Mouse (Mus musculus) right cerebral cortex, postnatal 36 days (tissue): ENCODE results near the gene Naa15.
"Not testable (repeated sequence)": the region's sequence is repeated elsewhere in the genome, so short reads cannot be mapped to it uniquely, and the experiment has no call there.

Experiments used
- DNase-seq, 2 experiments: peaks; one replicate each; pipeline ENCODE4 v3.0.0; 2022; ENCODE audit warnings: low spot score in 2 of 2, mixed read lengths in 1 of 2

Gene Naa15

DNA sequence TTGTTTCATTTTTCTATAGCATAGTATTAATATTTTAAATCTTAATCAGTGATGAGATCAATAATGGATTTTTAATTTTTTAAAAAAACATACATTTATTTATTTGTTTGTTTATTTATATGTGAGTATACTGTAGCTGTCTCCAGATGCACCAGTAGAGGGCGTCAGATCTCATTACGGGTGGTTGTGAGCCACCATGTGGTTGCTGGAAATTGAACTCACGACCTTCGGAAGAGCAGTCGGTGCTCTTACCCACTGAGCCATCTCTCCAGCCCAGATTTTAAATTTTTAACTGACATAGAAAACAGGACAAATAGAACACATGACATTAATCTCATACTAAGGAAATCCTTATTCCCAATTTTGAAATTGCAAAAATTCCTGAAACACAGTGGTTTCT lies 19.4 kb downstream of the Naa15 start:
- DNase-seq: not testable (repeated sequence)

DNA sequence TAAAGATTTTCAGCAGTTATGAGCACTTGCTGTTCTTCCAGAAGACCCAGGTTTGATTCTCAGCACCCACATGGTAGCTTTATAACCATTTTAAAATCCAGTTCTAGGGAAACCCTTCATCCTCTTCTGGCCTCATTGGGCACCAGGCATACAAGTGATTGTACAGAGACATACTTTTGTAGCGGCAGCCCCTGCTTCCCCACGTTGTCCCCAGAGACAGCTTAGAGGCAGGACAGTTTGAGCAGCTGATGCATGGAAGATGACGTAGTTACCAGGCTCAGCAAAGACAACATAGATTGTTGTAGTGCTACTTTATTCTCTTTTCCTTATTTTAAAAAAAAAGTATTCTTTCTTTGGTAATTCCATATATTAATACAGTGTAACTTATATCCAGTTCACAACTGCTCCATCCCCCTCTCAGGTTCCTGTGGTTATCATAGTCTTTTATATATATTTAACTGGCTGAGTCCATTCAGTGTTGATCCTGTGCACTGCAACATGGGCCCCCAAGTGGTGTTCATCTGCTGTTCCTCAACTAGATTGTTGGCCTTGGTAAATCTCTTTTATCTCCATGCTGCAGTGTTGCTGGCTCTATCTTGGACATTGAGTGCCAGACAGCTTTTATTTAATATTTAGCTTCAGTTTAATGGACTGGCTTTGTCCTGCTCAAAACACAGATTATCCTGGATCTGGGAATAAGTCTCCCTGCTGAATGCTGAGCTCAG lies 20.1 kb downstream of the Naa15 start:
- DNase-seq: no peak

- DNase-seq: no peak
Measured at GRCm38 (mm10) chr3:51468530-51468929, 53.6 kb downstream of the Naa15 start.

DNA sequence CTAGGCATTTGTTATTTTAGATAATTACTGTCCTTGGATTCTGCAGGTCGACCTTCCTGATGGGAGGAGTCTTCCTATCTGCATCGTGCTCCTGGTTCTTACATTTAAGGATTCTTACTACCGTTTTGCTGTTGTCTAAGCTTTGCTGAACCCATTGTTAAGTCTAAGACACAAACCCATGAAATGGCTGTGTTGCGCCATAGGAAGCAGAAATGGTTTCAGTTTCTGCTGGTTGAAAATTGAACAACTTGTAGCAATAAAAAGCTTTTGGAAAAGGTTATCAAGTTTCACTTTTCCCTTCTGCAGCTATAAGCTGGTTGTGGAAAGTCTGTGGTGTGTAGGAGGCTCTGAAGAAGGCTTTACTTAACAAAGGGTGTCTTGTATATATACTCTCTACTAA lies 60.8 kb downstream of the Naa15 start:
- DNase-seq: no peak

- DNase-seq: no peak
Measured at GRCm38 (mm10) chr3:51479893-51480292, 64.9 kb downstream of the Naa15 start.

- no peak for DNase-seq
Measured at GRCm38 (mm10) chr3:51481059-51481458, 66.1 kb downstream of the Naa15 start.

GRCm38 (mm10) chr3:51481881-51482280 lies 66.9 kb downstream of the Naa15 start:
- DNase-seq: no peak

- no peak for DNase-seq
Measured at GRCm38 (mm10) chr3:51482781-51483180, 67.8 kb downstream of the Naa15 start.

DNA sequence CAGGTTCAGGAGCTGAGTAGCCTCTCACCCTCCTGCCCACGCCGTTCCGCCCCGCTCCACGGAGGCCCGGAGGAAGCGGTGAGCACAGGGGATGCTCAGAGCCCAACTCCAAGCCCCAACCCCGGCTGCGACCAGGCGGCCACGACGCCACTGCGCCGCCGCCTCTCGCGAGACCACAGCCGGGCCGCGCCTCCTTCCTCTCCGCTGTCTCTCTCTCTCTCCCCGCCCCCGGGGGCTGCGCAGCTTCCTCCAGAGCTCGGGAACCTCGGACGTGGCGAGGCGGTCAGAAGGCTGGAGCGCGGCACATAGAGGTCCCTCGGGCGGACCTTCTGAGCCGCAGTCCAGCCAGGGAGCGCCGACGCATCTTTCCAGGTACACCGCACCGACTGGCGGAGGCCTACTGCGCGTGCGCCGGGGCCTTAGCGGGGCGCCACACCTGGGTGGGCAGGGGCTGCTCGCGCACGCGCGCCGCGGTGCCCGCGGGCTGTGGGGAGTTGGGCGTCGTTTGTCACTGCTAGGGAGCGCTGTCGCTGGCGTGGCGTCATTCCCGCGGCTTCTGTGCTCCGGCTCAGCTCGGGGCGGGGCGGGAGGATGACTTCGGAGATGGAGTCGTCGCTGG lies 68.9 kb downstream of the Naa15 start, which contains the start of gene Rab33b:
Gene Rab33b (plus strand): TSS at position 180 of the 619 bp plus-strand sequence.
- peak; percentile 95 to 96 for DNase-seq

DNA sequence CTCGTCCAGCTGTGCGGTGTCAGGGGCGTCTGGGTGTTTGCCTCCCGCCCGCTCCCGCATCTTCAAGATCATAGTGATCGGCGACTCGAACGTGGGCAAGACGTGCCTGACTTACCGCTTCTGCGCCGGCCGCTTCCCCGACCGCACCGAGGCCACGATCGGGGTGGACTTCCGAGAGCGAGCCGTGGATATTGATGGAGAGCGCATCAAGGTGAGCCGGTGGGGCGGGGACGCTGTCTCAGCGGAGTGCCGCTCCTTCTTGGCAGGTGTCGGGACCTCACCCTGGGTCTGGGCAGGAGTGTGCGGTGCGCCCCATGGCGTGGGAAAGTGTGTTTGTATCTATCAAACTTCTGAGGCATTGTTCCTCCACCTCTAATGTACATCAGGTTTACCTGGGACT lies 69.4 kb downstream of the Naa15 start:
- DNase-seq: no peak

DNA sequence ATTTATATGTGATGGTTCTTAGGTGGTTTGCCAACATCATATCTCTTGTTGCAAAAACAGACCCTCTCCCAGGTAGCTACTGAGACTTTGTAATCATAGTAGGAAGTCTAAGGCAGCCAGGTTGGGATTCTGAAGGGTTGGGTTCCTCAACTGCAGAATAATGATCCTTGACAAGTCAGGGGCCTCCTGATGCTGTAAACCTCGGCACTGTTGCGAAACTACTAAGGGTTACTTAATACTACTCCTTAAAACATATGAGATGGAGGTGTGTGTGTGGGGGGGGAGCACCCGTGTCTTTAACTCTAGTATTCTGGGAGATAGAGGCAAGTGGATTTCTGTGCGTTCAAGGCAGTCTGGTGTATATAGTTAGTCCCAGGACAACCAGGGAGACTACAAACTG lies 70.4 kb downstream of the Naa15 start:
- DNase-seq: no peak

GRCm38 (mm10) chr3:51486491-51487195 lies 71.7 kb downstream of the Naa15 start:
- DNase-seq: no peak

- no peak for DNase-seq
Measured at GRCm38 (mm10) chr3:51490088-51490753, 75.3 kb downstream of the Naa15 start.

DNA sequence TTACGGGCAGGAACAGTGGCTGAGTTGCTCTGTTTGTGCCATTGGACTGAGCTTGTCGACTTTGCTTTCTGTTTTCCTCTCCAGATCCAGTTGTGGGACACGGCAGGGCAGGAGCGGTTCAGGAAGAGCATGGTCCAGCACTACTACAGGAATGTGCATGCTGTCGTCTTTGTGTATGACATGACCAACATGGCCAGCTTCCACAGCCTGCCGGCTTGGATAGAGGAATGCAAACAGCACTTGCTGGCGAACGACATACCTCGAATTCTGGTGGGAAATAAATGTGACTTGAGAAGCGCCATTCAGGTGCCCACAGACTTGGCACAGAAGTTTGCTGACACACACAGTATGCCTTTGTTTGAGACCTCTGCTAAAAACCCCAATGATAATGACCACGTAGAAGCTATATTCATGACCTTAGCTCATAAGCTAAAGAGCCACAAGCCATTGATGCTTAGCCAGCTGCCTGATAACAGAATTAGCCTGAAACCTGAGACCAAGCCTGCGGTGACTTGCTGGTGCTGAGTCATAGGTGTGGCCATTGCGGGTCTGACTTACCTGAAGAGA lies 78.4 kb downstream of the Naa15 start:
- no peak for DNase-seq

- DNase-seq: no peak
Measured at GRCm38 (mm10) chr3:51494466-51494865, 79.5 kb downstream of the Naa15 start.

- no peak for DNase-seq
Measured at GRCm38 (mm10) chr3:51495646-51496045, 80.7 kb downstream of the Naa15 start.

- DNase-seq: no peak
Measured at GRCm38 (mm10) chr3:51497978-51498377, 83.0 kb downstream of the Naa15 start.

GRCm38 (mm10) chr3:51498659-51499058 lies 83.7 kb downstream of the Naa15 start:
- no peak for DNase-seq

- no peak for DNase-seq
Measured at GRCm38 (mm10) chr3:51499876-51500275, 84.9 kb downstream of the Naa15 start.

DNA sequence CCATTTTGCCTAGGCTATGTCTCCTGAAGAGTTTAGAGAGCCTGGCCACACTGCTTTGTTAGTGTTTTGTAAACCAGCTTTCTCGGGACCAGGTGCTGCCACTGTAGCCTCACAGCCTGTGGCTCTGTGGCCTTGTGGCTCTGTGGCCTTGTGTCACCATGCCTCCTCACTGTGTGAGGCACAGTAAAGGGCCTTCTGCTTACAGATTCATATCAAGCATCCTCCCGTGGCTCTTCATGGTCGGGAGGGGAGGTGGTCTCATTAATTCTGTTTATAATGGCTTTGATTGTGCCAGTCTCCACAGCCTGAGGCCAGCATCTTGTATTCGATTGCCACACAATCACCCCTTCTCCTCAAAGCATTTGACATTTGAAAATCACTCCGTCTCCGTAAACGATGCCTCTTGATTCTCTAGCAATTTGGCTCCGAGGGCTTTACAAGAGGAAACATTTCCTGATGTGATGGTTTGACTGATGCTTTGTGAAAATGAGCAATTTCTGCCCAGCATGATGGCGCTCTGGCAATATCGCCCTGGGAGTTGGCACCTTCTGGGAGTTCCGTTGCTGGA lies 89.5 kb downstream of the Naa15 start:
- DNase-seq: no peak

GRCm38 (mm10) chr3:51505465-51505864 lies 90.5 kb downstream of the Naa15 start:
- no peak for DNase-seq

GRCm38 (mm10) chr3:51510903-51511302 lies 96.0 kb downstream of the Naa15 start:
- DNase-seq: peak; percentile 43 to 54
